Mouse (Mus musculus): ENCODE measurements around the gene Mphosph9. TPM values are rescaled to one million over a fixed set of nuclear protein-coding genes. Genes with fewer than 3 reads are reported as not detected.

The Mphosph9 gene
- polyA plus RNA-seq, 1 experiment from 2014 or later, result 8.5 TPM

DNA sequence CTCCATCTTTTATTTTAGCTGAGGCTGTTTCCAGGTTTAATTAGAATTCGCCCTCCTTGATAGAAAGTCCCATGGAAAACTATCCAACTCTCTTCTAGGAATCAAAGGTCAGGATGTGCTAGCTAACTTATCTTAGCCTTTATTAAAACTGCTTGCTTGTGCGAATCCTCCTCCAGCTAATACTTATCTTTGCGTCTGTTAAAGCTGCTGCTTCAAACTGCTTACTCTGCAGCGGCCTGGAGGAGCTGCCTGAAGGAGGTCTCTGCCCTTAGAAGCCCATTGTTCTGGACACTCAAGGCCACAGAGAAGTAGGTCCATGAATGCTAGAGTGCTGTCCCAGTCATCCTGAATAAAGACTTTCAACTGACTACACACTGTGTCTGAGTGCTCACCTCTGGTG, 31.3 kb downstream of the Mphosph9 start:
- 95% methylated on average over 4 of the region's 4 CpGs for WGBS
- ATAC-seq (ENCODE audit: insufficient read depth, low FRiP score), result no peak
- no peak overlapping the region for H3K4me2 ChIP-seq (ENCODE audit: low read depth, low read length)
- H3K4me3 ChIP-seq (replicated peaks; ENCODE audit: low read length), result no peak overlapping the region
- H3K4me1 ChIP-seq (ENCODE audit: control insufficient read depth, insufficient read depth, low read length), result no peaks in the 10 kb centered on the region
- no peaks in the 10 kb centered on the region for H3K9me3 ChIP-seq (replicated peaks; ENCODE audit: control insufficient read depth, low read length)
- H3K27ac ChIP-seq (ENCODE audit: low read length), result no peak overlapping the region
- no peaks in the 10 kb centered on the region for H3K27me3 ChIP-seq (ENCODE audit: control insufficient read depth, insufficient read depth, low read length)
- peaks cover 7% of the 10 kb centered on the region; the same call in 1 of the 2 replicates for H3K36me3 ChIP-seq (ENCODE audit: control insufficient read depth, insufficient read depth, low read length)
- H3K9ac ChIP-seq (ENCODE audit: low read length), result no peak overlapping the region

- Histone ChIP-seq H3K36me3 (ENCODE audit: control insufficient read depth, insufficient read depth, low read length) (peaks cover 17% of the 10 kb centered on the region), H3K4me2 (ENCODE audit: low read depth, low read length) (no peak overlapping the region), H3K4me3 (replicated peaks; ENCODE audit: low read length) (no peak overlapping the region), H3K9ac (ENCODE audit: low read length) (no peak overlapping the region), H3K4me1 (ENCODE audit: control insufficient read depth, insufficient read depth, low read length) (no peaks in the 10 kb centered on the region), H3K27me3 (ENCODE audit: control insufficient read depth, insufficient read depth, low read length) (no peaks in the 10 kb centered on the region), H3K27ac (ENCODE audit: low read length) (no peak overlapping the region), H3K9me3 (replicated peaks; ENCODE audit: control insufficient read depth, low read length) (no peaks in the 10 kb centered on the region)
- 88% methylated on average over 5 of the region's 5 CpGs for WGBS
- no peak for ATAC-seq (ENCODE audit: insufficient read depth, low FRiP score)
Observed at GRCm38 (mm10) chr5:124293967-124294366, 33.8 kb downstream of the Mphosph9 start.

GRCm38 (mm10) chr5:124290216-124290615, 37.6 kb downstream of the Mphosph9 start:
- Histone ChIP-seq H3K9me3 (replicated peaks; ENCODE audit: control insufficient read depth, low read length) (no peaks in the 10 kb centered on the region), H3K9ac (ENCODE audit: low read length) (no peak overlapping the region), H3K36me3 (ENCODE audit: control insufficient read depth, insufficient read depth, low read length) (peaks cover 18% of the 10 kb centered on the region), H3K4me2 (ENCODE audit: low read depth, low read length) (no peak overlapping the region), H3K4me1 (ENCODE audit: control insufficient read depth, insufficient read depth, low read length) (no peaks in the 10 kb centered on the region), H3K4me3 (replicated peaks; ENCODE audit: low read length) (no peak overlapping the region), H3K27ac (ENCODE audit: low read length) (no peak overlapping the region), H3K27me3 (ENCODE audit: control insufficient read depth, insufficient read depth, low read length) (no peaks in the 10 kb centered on the region)
- ATAC-seq (ENCODE audit: insufficient read depth, low FRiP score), result no peak
- WGBS, result 86% methylated on average over 4 of the region's 4 CpGs

DNA sequence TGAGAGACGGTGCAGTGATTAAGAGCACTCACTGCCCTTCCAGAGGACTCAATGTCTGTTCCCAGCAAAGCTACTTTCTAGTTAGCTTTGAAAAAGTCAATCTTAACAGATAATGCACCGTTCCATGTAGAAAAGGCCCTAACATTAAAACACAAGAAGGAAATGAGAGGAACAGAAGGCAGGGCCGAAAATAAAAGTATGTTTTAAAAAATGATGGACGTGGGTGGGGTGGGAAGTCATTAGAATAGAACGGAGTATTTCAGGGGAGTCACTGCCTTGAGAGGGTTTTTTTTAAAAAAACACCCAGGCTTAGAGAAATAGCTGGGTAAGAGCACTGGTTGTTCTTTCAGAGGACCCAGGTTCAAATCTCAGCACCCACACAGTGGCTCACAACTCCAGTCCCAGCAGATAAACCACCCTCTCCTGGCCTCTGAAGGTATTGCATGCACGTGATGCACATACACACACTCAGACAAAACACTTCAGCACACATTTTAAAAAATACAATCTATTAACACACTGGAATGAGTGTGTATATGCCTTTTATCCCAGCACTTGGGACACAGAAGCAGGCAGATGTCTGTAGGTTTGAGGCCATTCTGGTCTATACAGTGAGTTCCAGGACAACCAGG, 40.0 kb downstream of the Mphosph9 start:
- Histone ChIP-seq H3K4me3 (replicated peaks; ENCODE audit: low read length) (no peak overlapping the region), H3K27me3 (ENCODE audit: control insufficient read depth, insufficient read depth, low read length) (no peaks in the 10 kb centered on the region), H3K4me1 (ENCODE audit: control insufficient read depth, insufficient read depth, low read length) (no peaks in the 10 kb centered on the region), H3K4me2 (ENCODE audit: low read depth, low read length) (no peak overlapping the region), H3K9ac (ENCODE audit: low read length) (no peak overlapping the region), H3K36me3 (ENCODE audit: control insufficient read depth, insufficient read depth, low read length) (peaks cover 18% of the 10 kb centered on the region), H3K27ac (ENCODE audit: low read length) (no peak overlapping the region), H3K9me3 (replicated peaks; ENCODE audit: control insufficient read depth, low read length) (no peaks in the 10 kb centered on the region)
- no peak for ATAC-seq (ENCODE audit: insufficient read depth, low FRiP score)
- WGBS, result 96% methylated on average over 6 of the region's 6 CpGs

DNA sequence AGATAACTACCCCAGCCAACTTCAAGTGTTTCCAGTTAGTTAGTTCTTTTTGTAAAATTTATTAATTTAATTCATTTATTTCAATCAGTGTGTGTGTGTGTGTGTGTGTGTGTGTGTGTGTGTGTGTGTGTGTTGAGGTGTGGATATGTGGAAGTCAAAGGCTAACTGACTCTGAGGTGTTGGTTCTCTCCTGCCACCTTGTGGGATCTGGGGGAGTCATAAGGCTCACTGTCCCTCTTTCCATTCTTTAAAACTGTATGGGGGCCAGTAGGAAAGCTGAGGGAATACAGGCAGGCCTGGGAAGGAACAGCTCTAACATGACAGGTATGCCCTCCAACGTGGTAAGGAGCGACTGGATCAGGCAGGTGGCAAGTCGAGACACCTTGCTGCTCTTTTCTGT, 43.4 kb downstream of the Mphosph9 start:
- Histone ChIP-seq H3K36me3 (ENCODE audit: control insufficient read depth, insufficient read depth, low read length) (peaks cover 14% of the 10 kb centered on the region), H3K4me1 (ENCODE audit: control insufficient read depth, insufficient read depth, low read length) (no peaks in the 10 kb centered on the region), H3K4me3 (replicated peaks; ENCODE audit: low read length) (no peak overlapping the region), H3K27ac (ENCODE audit: low read length) (no peak overlapping the region), H3K9me3 (replicated peaks; ENCODE audit: control insufficient read depth, low read length) (no peaks in the 10 kb centered on the region), H3K27me3 (ENCODE audit: control insufficient read depth, insufficient read depth, low read length) (no peaks in the 10 kb centered on the region), H3K9ac (ENCODE audit: low read length) (no peak overlapping the region), H3K4me2 (ENCODE audit: low read depth, low read length) (no peak overlapping the region)
- ATAC-seq (ENCODE audit: insufficient read depth, low FRiP score), result no peak
- 56% methylated on average over 3 of the region's 3 CpGs for WGBS

DNA sequence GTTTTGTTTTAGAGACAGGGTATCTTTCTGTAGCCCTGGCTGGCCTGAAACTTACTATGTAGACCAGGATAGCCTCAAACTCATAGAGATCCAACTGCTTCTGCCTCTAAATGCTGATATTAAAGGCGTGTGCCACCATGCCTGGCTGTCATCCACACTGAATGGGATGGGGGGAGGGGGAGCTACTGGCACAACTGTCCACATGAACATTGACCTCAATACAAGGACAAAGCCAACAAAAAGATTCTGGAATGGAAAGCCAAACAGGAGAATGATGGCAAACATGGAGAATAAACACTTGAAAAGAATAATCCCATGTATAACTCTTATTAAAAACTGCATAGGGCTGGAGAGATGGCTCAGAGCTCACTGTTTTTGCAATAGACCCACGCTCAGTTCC, 44.9 kb downstream of the Mphosph9 start:
- H3K36me3 ChIP-seq (ENCODE audit: control insufficient read depth, insufficient read depth, low read length), result peaks cover 9% of the 10 kb centered on the region; the same call in 1 of the 2 replicates
- H3K4me2 ChIP-seq (ENCODE audit: low read depth, low read length), result no peak overlapping the region
- ATAC-seq (ENCODE audit: insufficient read depth, low FRiP score), result no peak
- 88% methylated on average over 2 of the region's 2 CpGs for WGBS
- no peak overlapping the region for H3K27ac ChIP-seq (ENCODE audit: low read length)
- H3K4me3 ChIP-seq (replicated peaks; ENCODE audit: low read length), result no peak overlapping the region
- H3K9ac ChIP-seq (ENCODE audit: low read length), result no peak overlapping the region
- H3K9me3 ChIP-seq (replicated peaks; ENCODE audit: control insufficient read depth, low read length), result no peaks in the 10 kb centered on the region
- no peaks in the 10 kb centered on the region for H3K27me3 ChIP-seq (ENCODE audit: control insufficient read depth, insufficient read depth, low read length)
- no peaks in the 10 kb centered on the region for H3K4me1 ChIP-seq (ENCODE audit: control insufficient read depth, insufficient read depth, low read length)

GRCm38 (mm10) chr5:124270226-124270625, 57.5 kb downstream of the Mphosph9 start:
- H3K36me3 ChIP-seq (ENCODE audit: control insufficient read depth, insufficient read depth, low read length), result peaks cover 6% of the 10 kb centered on the region; the same call in 1 of the 2 replicates
- no peaks in the 10 kb centered on the region for H3K27me3 ChIP-seq (ENCODE audit: control insufficient read depth, insufficient read depth, low read length)
- H3K9ac ChIP-seq (ENCODE audit: low read length), result no peak overlapping the region
- H3K4me1 ChIP-seq (ENCODE audit: control insufficient read depth, insufficient read depth, low read length), result no peaks in the 10 kb centered on the region
- ATAC-seq (ENCODE audit: insufficient read depth, low FRiP score), result no peak
- H3K27ac ChIP-seq (ENCODE audit: low read length), result no peak overlapping the region
- H3K4me3 ChIP-seq (replicated peaks; ENCODE audit: low read length), result no peak overlapping the region
- H3K9me3 ChIP-seq (replicated peaks; ENCODE audit: control insufficient read depth, low read length), result no peaks in the 10 kb centered on the region
- 93% methylated on average over 5 of the region's 5 CpGs for WGBS
- H3K4me2 ChIP-seq (ENCODE audit: low read depth, low read length), result no peak overlapping the region

GRCm38 (mm10) chr5:124269661-124270060, 58.1 kb downstream of the Mphosph9 start:
- Histone ChIP-seq H3K27me3 (ENCODE audit: control insufficient read depth, insufficient read depth, low read length) (no peaks in the 10 kb centered on the region), H3K36me3 (ENCODE audit: control insufficient read depth, insufficient read depth, low read length) (peaks cover 6% of the 10 kb centered on the region; the same call in 1 of the 2 replicates), H3K4me3 (replicated peaks; ENCODE audit: low read length) (no peak overlapping the region), H3K4me1 (ENCODE audit: control insufficient read depth, insufficient read depth, low read length) (no peaks in the 10 kb centered on the region), H3K27ac (ENCODE audit: low read length) (no peak overlapping the region), H3K9ac (ENCODE audit: low read length) (no peak overlapping the region), H3K9me3 (replicated peaks; ENCODE audit: control insufficient read depth, low read length) (no peaks in the 10 kb centered on the region), H3K4me2 (ENCODE audit: low read depth, low read length) (no peak overlapping the region)
- WGBS, result 81% methylated on average over 11 of the region's 11 CpGs
- no peak for ATAC-seq (ENCODE audit: insufficient read depth, low FRiP score)

GRCm38 (mm10) chr5:124267652-124268051, 60.1 kb downstream of the Mphosph9 start:
- no peaks in the 10 kb centered on the region for H3K27me3 ChIP-seq (ENCODE audit: control insufficient read depth, insufficient read depth, low read length)
- H3K9ac ChIP-seq (ENCODE audit: low read length), result no peak overlapping the region
- ATAC-seq (ENCODE audit: insufficient read depth, low FRiP score), result no peak
- H3K4me1 ChIP-seq (ENCODE audit: control insufficient read depth, insufficient read depth, low read length), result no peaks in the 10 kb centered on the region
- no peak overlapping the region for H3K4me3 ChIP-seq (replicated peaks; ENCODE audit: low read length)
- H3K4me2 ChIP-seq (ENCODE audit: low read depth, low read length), result no peak overlapping the region
- WGBS, result 77% methylated on average over 6 of the region's 6 CpGs
- H3K36me3 ChIP-seq (ENCODE audit: control insufficient read depth, insufficient read depth, low read length), result peaks cover 6% of the 10 kb centered on the region; the same call in 1 of the 2 replicates
- H3K27ac ChIP-seq (ENCODE audit: low read length), result no peak overlapping the region
- H3K9me3 ChIP-seq (replicated peaks; ENCODE audit: control insufficient read depth, low read length), result no peaks in the 10 kb centered on the region
